Mouse (Mus musculus): Measurements from ENCODE around the gene Rptor.

The Rptor gene

DNA sequence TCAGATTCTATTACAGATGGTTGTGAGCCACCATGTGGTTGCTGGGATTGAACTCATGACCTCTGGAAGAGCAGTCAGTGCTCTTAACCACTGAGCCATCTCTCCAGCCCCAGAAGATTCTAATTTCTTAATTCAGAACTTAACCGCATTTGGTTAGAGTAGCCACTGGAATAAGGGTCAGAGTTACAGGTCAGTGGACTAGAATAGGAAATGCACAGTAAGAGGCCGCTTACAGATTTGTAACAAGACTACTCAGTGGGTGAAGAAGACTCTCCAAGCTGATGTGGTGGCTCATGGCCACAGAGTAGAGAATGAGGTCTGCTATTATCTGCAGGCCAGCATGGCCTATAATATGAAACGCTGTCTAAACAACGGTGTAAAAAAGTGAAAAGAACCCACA, 300.2 kb downstream of the Rptor start:
- no peak for DNase-seq (ENCODE audit: low read depth, low spot score)

- DNase-seq (ENCODE audit: low read depth, low spot score), result peak; percentile 73
These were observed 302.0 kb downstream of the Rptor start for GRCm38 (mm10) chr11:119904621-119905286.

DNA sequence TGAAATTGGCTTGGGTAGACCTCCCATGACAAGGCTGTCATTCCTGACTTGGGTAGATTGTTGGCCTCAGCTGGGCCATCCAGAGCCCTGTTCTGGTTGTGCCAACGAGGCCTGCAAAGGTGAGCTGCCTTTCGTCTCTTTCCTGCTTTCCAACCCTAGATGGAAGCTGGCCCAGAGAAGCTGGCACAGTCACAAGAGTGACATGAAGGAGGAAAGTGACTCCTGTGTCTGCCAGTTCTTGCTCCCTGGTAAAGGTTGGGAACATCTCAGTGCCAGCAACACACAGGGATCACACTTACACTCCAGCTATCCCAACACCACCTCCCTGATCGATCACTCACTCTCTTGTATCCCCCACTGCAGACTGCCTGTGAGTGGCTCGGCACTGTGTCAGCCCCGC, 303.1 kb downstream of the Rptor start:
- no peak for DNase-seq (ENCODE audit: low read depth, low spot score)

DNA sequence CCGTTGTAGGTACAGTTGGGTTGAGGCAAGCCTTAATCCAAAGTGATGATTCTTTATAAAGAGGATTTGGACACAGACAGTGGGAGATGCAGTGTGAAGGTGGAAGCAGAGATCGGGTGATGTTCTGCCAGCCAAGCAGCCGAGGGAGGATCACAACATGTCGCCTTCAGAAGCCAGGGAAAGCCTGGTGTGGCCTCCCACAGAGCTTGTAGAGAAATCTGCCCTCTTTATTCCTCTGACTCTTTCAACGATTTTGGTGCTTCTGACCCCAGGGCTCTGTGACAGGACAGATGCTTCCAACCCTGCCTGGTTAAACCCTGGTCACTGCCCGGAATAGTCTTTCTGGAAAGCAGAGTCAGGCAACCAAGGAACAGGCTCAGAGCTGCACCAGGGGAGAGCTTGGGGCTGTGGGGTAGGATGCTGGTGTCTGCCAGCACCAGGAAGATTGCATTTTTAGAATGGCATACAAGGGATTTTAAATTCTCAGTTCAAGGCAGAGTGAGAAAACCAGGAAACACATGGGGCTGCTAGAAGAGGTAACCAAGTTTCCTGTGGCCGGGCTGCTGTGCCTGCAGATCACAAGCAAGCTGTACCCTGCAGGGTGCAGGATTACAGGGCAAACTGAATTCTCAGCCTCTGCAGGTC, 304.4 kb downstream of the Rptor start:
- no peak for DNase-seq (ENCODE audit: low read depth, low spot score)

DNA sequence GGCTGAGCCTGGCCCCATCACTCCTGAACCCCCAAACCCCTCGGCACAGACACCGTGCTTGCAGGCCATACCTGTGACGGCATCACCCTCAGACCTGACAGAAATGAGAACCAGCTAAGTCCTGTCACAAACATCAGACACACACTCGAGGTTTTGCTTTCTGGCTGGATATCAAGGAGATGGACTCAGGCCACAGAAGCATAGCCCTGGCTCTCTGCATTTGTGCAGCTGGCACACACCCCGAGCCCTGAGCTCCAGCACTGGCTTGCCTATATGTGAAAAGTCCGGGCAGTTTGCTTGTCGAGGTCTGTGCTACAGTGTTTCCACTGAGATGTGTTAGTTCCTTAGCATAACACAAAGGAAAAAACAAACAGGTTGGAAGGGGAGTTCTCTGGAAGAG, 305.0 kb downstream of the Rptor start:
- no peak for DNase-seq (ENCODE audit: low read depth, low spot score)

- DNase-seq (ENCODE audit: low read depth, low spot score), result peak; percentile 60
These were observed 306.7 kb downstream of the Rptor start for GRCm38 (mm10) chr11:119909436-119909835.

DNA sequence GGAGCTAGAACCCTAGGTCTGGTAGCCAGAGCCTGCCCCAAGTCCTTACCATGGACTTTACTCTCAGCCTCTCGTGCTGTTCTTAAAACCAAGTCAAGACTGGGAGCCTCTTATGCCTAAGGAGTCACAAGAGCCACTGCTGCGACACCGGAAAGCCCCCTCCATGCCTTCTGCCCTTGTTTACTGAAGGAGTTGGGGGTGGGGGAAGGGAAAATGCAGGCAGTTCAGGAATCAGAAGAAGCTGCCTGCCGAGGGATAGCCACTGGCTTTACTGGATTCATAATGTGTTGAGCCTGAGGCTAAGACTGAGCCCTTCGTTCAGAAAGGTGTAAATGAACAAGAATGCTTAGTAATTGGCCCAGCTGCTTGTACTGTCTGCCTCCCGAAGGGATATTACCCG, 310.1 kb downstream of the Rptor start:
- DNase-seq (ENCODE audit: low read depth, low spot score), result no peak

- peak; percentile 58 for DNase-seq (ENCODE audit: low read depth, low spot score)
These were observed 310.7 kb downstream of the Rptor start, which contains the start of gene Chmp6 for GRCm38 (mm10) chr11:119913291-119913934. Chmp6 (plus strand) TSS chr11:119913441.

DNA sequence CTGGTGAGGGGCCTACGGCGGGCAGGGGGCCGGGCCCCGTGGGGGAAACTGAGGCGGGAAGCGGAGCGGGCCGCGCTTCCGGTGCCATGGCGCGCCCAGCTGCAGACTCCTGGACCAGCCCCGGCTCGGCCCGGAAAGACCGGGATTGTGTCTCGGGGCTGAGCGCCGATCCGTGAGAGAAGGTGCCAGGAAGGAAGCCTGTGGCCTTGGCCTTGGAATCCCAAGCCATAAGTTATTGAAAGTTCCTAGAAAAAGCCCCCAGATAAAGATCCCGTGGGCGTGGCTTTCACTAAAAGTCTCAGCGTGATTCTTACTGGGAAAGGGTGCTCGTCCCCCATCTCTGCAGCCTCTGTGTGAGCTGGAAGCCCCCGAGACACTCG, 311.2 kb downstream of the Rptor start:
- no peak for DNase-seq (ENCODE audit: low read depth, low spot score)

GRCm38 (mm10) chr11:119914381-119914780, 311.7 kb downstream of the Rptor start:
- DNase-seq (ENCODE audit: low read depth, low spot score), result no peak

GRCm38 (mm10) chr11:119915666-119916065, 313.0 kb downstream of the Rptor start:
- no peak for DNase-seq (ENCODE audit: low read depth, low spot score)

- no peak for DNase-seq (ENCODE audit: low read depth, low spot score)
These were observed 313.5 kb downstream of the Rptor start for GRCm38 (mm10) chr11:119916102-119916790.

DNA sequence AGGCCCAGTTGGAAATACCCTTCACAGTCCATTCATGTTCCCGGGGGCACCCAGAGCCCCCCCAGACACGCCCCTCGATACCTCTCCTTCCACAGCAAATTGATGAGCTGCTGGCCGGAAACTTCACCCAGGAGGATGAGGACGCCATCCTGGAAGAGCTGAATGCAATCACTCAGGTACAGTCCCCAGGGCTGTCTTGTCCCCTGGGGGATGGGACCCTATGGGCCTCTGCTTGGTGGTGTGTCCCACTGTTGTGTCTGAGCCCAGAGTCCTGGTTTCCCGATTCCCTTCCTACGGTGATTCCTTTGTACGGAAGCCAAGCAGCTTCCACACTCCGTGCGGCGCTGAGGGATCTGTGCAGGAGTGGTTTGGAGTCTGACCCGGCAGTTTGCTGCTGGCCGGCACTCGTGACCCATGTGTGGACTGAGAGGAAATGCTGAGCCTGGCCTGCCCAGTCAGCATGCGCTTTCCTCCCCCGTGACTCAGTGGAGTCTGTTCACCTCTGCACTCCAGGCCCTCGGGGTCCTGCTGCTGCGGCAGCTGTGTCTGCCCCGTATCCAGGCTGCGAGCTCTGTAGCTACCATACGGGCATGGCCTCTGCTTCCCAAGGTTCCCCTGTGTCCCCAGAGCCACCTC, 314.2 kb downstream of the Rptor start:
- DNase-seq (ENCODE audit: low read depth, low spot score), result no peak

GRCm38 (mm10) chr11:119918521-119918920, 315.8 kb downstream of the Rptor start:
- DNase-seq (ENCODE audit: low read depth, low spot score), result no peak

DNA sequence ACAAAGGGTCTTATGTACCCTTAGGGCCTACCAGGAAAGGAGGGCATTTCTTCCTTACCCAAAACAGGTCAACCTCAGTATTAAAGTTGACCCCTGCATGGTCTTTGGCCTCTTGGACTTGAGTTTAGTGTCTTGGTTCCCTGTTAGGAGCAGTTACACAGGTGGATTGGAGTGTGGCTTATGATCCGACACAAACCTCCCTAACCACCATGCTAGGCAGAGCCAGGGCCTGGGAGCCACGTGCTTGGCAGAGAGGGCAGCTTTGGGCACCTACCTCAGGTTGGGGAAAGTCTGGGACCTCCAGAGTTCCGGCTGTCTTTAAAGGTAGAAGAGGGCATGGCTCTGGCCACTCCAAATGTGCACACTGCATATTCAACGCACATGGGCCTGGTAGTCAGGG, 316.7 kb downstream of the Rptor start:
- no peak for DNase-seq (ENCODE audit: low read depth, low spot score)

- DNase-seq (ENCODE audit: low read depth, low spot score), result no peak
These were observed 317.2 kb downstream of the Rptor start for GRCm38 (mm10) chr11:119919897-119920296.

- no peak for DNase-seq (ENCODE audit: low read depth, low spot score)
These were observed 318.0 kb downstream of the Rptor start for GRCm38 (mm10) chr11:119920668-119921067.

- no peak for DNase-seq (ENCODE audit: low read depth, low spot score)
These were observed 322.5 kb downstream of the Rptor start for GRCm38 (mm10) chr11:119925176-119925575.

GRCm38 (mm10) chr11:119926762-119927161, 324.1 kb downstream of the Rptor start:
- DNase-seq (ENCODE audit: low read depth, low spot score), result no peak

DNA sequence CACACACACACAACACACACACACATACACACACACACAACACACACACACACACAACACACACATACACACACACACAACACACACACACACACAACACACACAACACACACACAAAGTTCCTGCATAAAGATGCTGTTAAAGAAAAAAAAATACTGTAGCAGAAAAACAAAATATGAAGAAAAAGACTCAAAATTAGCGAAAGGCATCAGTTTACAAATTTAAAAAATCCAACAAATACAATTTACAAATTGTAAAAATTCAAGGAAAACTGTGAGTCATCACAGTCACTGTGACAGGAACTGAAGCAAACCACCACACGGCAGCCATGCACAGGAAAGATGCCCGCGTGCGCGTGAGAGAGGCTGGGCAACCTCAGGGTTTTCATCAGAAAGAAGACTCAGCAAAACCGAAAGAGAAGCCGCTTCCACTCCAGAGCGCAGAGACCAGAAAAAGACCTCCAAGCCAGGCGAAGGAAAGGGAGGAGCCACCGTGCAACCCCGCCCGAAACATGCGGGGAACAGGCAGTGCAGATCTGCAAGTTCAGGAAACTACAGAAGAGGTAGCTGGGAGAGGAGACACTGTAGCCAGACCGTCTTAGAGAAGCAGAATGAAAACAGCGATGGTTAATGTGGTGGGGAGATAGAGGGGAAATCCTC, 325.4 kb downstream of the Rptor start:
- DNase-seq (ENCODE audit: low read depth, low spot score), result no peak

- no peak for DNase-seq (ENCODE audit: low read depth, low spot score)
These were observed 327.0 kb downstream of the Rptor start for GRCm38 (mm10) chr11:119929603-119930265.

Measured in embryo, embryonic 11.5 days (tissue).